Mouse (Mus musculus): Measurements from ENCODE around the gene Gpam. TPM values are rescaled to one million over a fixed set of nuclear protein-coding genes. Genes with fewer than 3 reads are reported as not detected.
A peak's percentile ranks its signal among the peaks of the same experiment; 100 is the strongest.

The Gpam gene
- total and polyA plus RNA-seq, 3 experiments: 10.3 to 26.7 (median 24.8) TPM

- DNase-seq (ENCODE audit: low spot score) (no peak), ATAC-seq (ENCODE audit: extremely low read depth, insufficient number of reproducible peaks, low FRiP score, poor library complexity, severe bottlenecking) (no peak)
- peaks cover 14% of the 10 kb centered on the region for H3K4me1 ChIP-seq (ENCODE audit: insufficient read depth, low read depth, low read length)
- no peak for TF ChIP-seq GATA1 (IDR thresholded peaks at IDR 0.05; ENCODE audit: borderline replicate concordance, low read length)
- peaks cover 23% of the 10 kb centered on the region for H3K27me3 ChIP-seq (ENCODE audit: insufficient read depth, low read length)
- no peaks in the 10 kb centered on the region for H3K9me3 ChIP-seq (replicated peaks)
- H3K36me3 ChIP-seq (replicated peaks): no peaks in the 10 kb centered on the region
- no peak overlapping the region for H3K4me3 ChIP-seq (ENCODE audit: low read depth, low read length)
Observed at GRCm38 (mm10) chr19:55103081-55103830, 23.8 kb downstream of the Gpam start.

DNA sequence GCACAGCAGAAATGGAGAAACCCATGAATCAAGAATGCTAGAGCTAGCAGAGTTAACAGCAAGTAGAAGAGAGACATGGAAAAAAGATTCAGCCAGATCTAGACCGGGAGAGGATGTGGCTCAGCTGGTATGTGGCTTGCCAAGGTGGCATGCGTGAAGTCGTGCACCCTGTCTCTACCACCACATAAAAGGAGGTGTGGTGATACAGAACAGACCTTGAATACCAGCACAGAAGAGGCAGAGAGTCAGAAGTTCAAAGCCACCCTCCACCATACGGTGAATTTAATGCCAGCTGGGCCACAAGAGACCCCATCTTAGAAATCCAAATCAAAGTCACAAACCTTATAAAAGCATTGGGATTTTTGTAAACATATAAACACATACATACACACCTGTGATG is 25.4 kb downstream of the Gpam start:
- H3K4me3 ChIP-seq (ENCODE audit: low read depth, low read length): no peak overlapping the region

DNA sequence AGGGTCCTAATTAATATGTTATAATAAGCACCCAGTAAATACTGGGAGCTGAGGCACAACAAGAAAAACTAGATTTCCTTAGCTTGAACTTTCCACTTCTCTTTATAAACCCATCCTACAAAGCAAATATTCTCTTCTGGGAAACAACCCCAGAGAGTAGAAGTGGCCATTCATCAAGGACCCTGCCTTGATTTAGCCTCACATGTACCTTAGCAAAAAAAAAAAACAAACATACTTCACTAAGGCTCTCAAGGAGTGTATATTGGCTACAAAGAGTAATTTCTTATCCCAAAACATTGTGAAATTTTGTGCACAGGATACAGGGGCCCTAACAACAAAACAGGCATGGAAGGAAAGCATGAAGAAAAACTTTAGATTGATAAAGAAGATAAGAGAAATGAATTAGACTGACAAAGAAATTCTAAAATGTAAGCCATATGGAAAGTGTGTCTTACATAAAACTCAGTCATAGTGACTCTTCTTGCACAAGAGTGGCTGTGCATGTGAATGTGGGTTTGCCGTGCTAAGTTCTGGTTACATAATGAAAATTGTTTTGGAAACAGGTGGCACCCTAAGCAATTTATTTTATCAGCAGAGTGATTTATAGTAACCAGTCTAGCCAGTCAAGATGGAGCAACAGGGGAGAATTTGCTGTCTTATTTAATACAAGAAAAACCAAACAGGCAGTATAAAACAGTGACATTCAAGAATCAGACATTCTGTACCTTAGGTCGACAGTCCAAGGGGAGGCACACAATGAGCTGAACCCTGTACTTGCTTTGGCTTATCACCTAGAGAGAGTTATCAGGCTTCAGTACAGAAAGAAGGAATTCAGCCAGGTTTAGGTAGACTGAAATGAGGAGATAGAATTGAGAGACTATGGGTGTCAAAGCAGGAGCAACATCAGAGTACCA is 26.6 kb downstream of the Gpam start:
- no peaks in the 10 kb centered on the region for H3K9me3 ChIP-seq (replicated peaks)

More for the DNA sequence above, 25.4 kb downstream of the Gpam start:
- Histone ChIP-seq H3K9me3 (replicated peaks) (no peaks in the 10 kb centered on the region), H3K27me3 (ENCODE audit: insufficient read depth, low read length) (peaks cover 12% of the 10 kb centered on the region), H3K4me1 (ENCODE audit: insufficient read depth, low read depth, low read length) (peaks cover 21% of the 10 kb centered on the region), H3K36me3 (replicated peaks) (peaks cover 6% of the 10 kb centered on the region)
- ATAC-seq (ENCODE audit: extremely low read depth, insufficient number of reproducible peaks, low FRiP score, poor library complexity, severe bottlenecking) (no peak), DNase-seq (ENCODE audit: low spot score) (no peak)
- no peak for TF ChIP-seq GATA2 (IDR thresholded peaks at IDR 0.05; ENCODE audit: borderline replicate concordance, low read depth, low read length)
- TF ChIP-seq GATA1 (IDR thresholded peaks at IDR 0.05; ENCODE audit: borderline replicate concordance, low read length): no peak
- no peak for TF ChIP-seq POLR2AphosphoS5 (IDR thresholded peaks at IDR 0.05; ENCODE audit: insufficient replicate concordance, low read depth, low read length)
- no peak for TF ChIP-seq CTCF (IDR thresholded peaks at IDR 0.05; ENCODE audit: low read depth, low read length)
- TF ChIP-seq TAL1 (conservative IDR thresholded peaks at IDR 0.05; ENCODE audit: low read depth, low read length): no peak

DNA sequence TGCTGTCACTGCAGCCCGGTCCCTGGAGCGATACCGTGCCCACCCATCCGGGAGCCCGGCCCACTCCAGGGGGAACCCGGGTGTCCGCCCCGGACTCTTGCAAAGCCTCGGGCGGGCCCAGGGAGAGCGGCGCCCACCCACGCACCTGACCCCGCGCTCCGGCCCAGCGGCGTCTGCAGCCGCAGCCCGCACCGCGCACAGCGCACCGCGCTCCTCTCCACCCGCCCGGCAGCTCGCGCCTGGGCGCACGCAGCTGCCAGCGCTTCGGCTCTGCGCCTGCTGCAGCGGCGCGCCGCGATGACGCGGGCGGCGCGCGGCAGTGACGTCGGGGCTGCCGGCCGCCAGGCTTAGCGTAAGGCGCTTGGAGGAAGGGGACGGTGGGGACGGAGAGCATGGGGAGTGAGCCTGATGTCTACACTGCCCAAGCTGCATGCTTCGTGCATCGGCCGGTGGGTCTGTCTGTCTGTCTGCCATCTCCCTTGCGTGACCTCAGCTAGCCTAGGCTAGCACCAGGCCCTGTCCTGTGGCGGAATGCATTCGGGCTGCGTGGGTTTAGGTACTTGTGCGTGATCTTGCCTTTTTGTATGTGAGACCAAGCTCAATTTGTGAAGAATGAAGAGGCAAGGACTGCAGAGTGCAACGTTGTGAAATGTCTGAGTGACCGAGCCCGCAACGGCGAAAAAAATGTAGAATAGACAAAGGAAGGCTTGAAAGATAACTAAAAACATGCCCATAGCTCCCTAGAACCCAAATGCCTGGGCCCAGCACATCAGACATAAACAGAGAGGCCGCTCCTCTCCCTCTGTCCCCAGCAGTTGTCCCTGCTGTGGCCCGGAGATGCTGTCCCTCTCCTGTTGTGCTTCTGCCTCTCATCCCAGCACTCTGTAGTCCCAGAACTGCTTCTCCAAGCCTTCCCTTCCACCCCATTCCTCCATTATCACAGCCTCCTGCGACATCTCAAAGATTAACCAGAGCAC is 27.6 kb downstream of the Gpam start:
- ATAC-seq (ENCODE audit: extremely low read depth, insufficient number of reproducible peaks, low FRiP score, poor library complexity, severe bottlenecking): peak; percentile 51
- no peaks in the 10 kb centered on the region for H3K9me3 ChIP-seq (replicated peaks)
- no peak for TF ChIP-seq CTCF (IDR thresholded peaks at IDR 0.05; ENCODE audit: low read depth, low read length)
- TF ChIP-seq TAL1 (conservative IDR thresholded peaks at IDR 0.05; ENCODE audit: low read depth, low read length): no peak
- no peak for TF ChIP-seq POLR2AphosphoS5 (IDR thresholded peaks at IDR 0.05; ENCODE audit: insufficient replicate concordance, low read depth, low read length)
- TF ChIP-seq GATA1 (IDR thresholded peaks at IDR 0.05; ENCODE audit: borderline replicate concordance, low read length): no peak
- no peak for TF ChIP-seq GATA2 (IDR thresholded peaks at IDR 0.05; ENCODE audit: borderline replicate concordance, low read depth, low read length)

More for the DNA sequence above, 26.6 kb downstream of the Gpam start:
- Histone ChIP-seq H3K27me3 (ENCODE audit: insufficient read depth, low read length) (peaks cover 7% of the 10 kb centered on the region), H3K4me1 (ENCODE audit: insufficient read depth, low read depth, low read length) (peaks cover 21% of the 10 kb centered on the region), H3K4me3 (ENCODE audit: low read depth, low read length) (peak overlapping the region; percentile 100; the same call in 1 of the 2 replicates), H3K36me3 (replicated peaks) (peaks cover 18% of the 10 kb centered on the region)
- ATAC-seq (ENCODE audit: extremely low read depth, insufficient number of reproducible peaks, low FRiP score, poor library complexity, severe bottlenecking) (no peak), DNase-seq (ENCODE audit: low spot score) (no peak)
- TF ChIP-seq GATA2 (IDR thresholded peaks at IDR 0.05; ENCODE audit: borderline replicate concordance, low read depth, low read length) (no peak), GATA1 (IDR thresholded peaks at IDR 0.05; ENCODE audit: borderline replicate concordance, low read length) (no peak), POLR2AphosphoS5 (IDR thresholded peaks at IDR 0.05; ENCODE audit: insufficient replicate concordance, low read depth, low read length) (no peak), CTCF (IDR thresholded peaks at IDR 0.05; ENCODE audit: low read depth, low read length) (no peak), TAL1 (conservative IDR thresholded peaks at IDR 0.05; ENCODE audit: low read depth, low read length) (no peak)

DNA sequence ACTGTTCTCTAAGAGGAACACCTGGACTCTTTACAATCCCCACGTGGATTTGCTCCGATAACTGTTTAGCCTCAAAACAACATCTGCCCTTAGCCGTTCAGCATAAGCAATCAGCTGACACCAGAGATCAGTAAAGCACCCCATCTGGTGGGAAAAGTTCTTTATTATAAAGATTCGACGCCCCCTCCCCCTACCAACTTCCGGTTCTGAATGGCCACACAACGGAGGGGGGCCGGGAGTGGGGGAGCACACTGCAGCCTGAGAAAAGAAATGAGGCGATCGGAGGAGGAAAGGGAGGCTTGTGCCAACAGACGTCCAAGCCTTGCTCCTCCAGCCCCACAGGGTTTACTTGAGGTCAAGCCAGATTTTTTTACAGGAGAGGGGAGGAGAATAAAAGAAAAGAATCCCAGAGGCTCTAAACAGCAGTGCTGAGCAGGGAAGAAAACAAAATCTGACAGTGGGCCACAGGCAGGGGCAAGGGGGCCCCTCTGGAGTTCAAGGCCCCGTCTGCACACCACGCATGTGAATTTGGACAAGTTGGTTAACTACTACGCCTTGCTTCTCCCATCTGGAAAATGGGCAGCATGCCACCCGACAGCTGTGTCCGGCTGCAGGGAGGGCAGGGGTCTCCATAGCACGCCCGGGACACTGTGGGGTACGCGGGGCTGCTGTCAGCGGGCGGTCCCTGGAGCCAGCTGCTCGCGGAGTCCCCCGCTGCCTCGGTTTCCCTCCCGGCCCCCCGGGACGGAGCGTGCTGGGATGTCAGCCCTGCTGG is 28.4 kb downstream of the Gpam start:
- Histone ChIP-seq H3K4me1 (ENCODE audit: insufficient read depth, low read depth, low read length) (peaks cover 21% of the 10 kb centered on the region), H3K36me3 (replicated peaks) (peaks cover 33% of the 10 kb centered on the region), H3K9me3 (replicated peaks) (no peaks in the 10 kb centered on the region), H3K4me3 (ENCODE audit: low read depth, low read length) (peak overlapping the region; percentile 100), H3K27me3 (ENCODE audit: insufficient read depth, low read length) (peaks cover 7% of the 10 kb centered on the region; the same call in 1 of the 2 replicates)
- ATAC-seq (ENCODE audit: extremely low read depth, insufficient number of reproducible peaks, low FRiP score, poor library complexity, severe bottlenecking) (peak; percentile 43; the same call in 1 of the 2 replicates), DNase-seq (ENCODE audit: low spot score) (peak; percentile 56)
- no peak for TF ChIP-seq GATA2 (IDR thresholded peaks at IDR 0.05; ENCODE audit: borderline replicate concordance, low read depth, low read length)

More for the DNA sequence above, 27.6 kb downstream of the Gpam start:
- Histone ChIP-seq H3K36me3 (replicated peaks) (peaks cover 26% of the 10 kb centered on the region), H3K4me1 (ENCODE audit: insufficient read depth, low read depth, low read length) (peaks cover 21% of the 10 kb centered on the region), H3K4me3 (ENCODE audit: low read depth, low read length) (peak overlapping the region; percentile 100), H3K27me3 (ENCODE audit: insufficient read depth, low read length) (peaks cover 7% of the 10 kb centered on the region)
- peak; percentile 88 for DNase-seq (ENCODE audit: low spot score)

All from G1E (cell line).